Mouse (Mus musculus) intestine, embryonic 14.5 days (tissue): ENCODE data around the gene Aldh1l2. TPM values are rescaled to one million over a fixed set of nuclear protein-coding genes. Genes with fewer than 3 reads are reported as not detected.

ENCODE experiments used
- ATAC-seq: fragments of 200-750 bp; cut with Nextera tagmentation; replicated peaks from 2 replicates; pipeline ENCODE4 v1.8.0; 2017; ENCODE audit warnings: low read depth, moderate number of reproducible peaks, moderate TSS enrichment, moderate library complexity; ENCODE audit not compliant: low FRiP score, low TSS enrichment
- DNase-seq: peaks from one replicate; pipeline ENCODE4 v3.0.0-alpha.2; 2018; ENCODE audit warnings: low spot score
- H3K27ac ChIP-seq: fragments of 300-500 bp; sonication (generic); 2 replicates; pipeline ENCODE4 v1.5.1; 2014; ENCODE audit warnings: low read depth, mild to moderate bottlenecking, control low read depth
- H3K27me3 ChIP-seq: fragments of 300-500 bp; sonication (generic); replicated peaks from 2 replicates; pipeline ENCODE4 v1.6.1; 2014; ENCODE audit warnings: low read length, control low read depth; ENCODE audit not compliant: control insufficient read depth, insufficient read depth
- H3K36me3 ChIP-seq: fragments of 300-500 bp; sonication (generic); 2 replicates; pipeline ENCODE4 v1.6.1; 2014; ENCODE audit warnings: low read length, control low read depth; ENCODE audit not compliant: control insufficient read depth, insufficient read depth
- H3K4me1 ChIP-seq: fragments of 300-500 bp; sonication (generic); replicated peaks from 2 replicates; pipeline ENCODE4 v1.6.1; 2014; ENCODE audit warnings: low read length, control low read depth, mixed read lengths; ENCODE audit not compliant: control insufficient read depth, insufficient read depth
- H3K4me2 ChIP-seq: fragments of 300-500 bp; sonication (generic); 2 replicates; pipeline ENCODE4 v1.6.1; 2014; ENCODE audit warnings: low read length
- H3K4me3 ChIP-seq: fragments of 300-500 bp; sonication (generic); 2 replicates; pipeline ENCODE4 v1.5.1; 2014; ENCODE audit warnings: low read depth, low read length, control low read depth, mixed read lengths
- H3K9ac ChIP-seq: fragments of 300-500 bp; sonication (generic); 2 replicates; pipeline ENCODE4 v1.6.1; 2014; ENCODE audit warnings: mild to moderate bottlenecking, low read length
- H3K9me3 ChIP-seq: fragments of 300-500 bp; sonication (generic); 2 replicates; pipeline ENCODE4 v1.6.1; 2016; ENCODE audit warnings: low read length, control low read depth; ENCODE audit not compliant: control insufficient read depth
- WGBS: fragments of 180-500 bp; shearing (Covaris S2); extraction: QIAGEN DNeasy Blood & Tissue Kit; methylation state at CpG from one replicate; pipeline ENCODE4 v1.1.7; 2014; 5-methylcytosine and 5-hydroxymethylcytosine counted together
- polyA plus RNA-seq: library from polyadenylated mRNA; unstranded; fragments of >200 nt; fragmentation: Nextera tagmentation; extraction: Ambion mirVana; gene quantifications from 2 replicates; pipeline ENCODE4 v1.2.1, GENCODE M21; 2014

Gene Aldh1l2
- 1.8 and 2.2 TPM in 2 replicates for polyA plus RNA-seq

- Histone ChIP-seq H3K4me2 (peak within 1 kb of the TSS; percentile 96), H3K4me3 (peak within 1 kb of the TSS; percentile 45), H3K36me3 (no peaks in the 10 kb centered on the region), H3K9me3 (no peaks in the 10 kb centered on the region), H3K9ac (peak within 1 kb of the TSS; percentile 22), H3K27ac (no peak within 1 kb of the TSS), H3K4me1 (no peaks in the 10 kb centered on the region; the same call in 1 of the 2 replicates), H3K27me3 (peaks cover 4% of the 10 kb centered on the region; the same call in 1 of the 2 replicates)
- ATAC-seq, result peak; percentile 95
- DNase-seq, result peak; percentile 85
- whole genome bisulfite sequencing, result 0% methylated on average over 21 of the region's 21 CpGs
Observed at GRCm38 (mm10) chr10:83533910-83534283, at the start of gene Aldh1l2. TSS of gene Aldh1l2 (minus strand) at chr10:83534140.

- Histone ChIP-seq H3K9me3 (no peaks in the 10 kb centered on the region), H3K4me3 (no peak overlapping the region), H3K9ac (no peak overlapping the region), H3K4me1 (no peaks in the 10 kb centered on the region), H3K36me3 (peaks cover 95% of the 10 kb centered on the region), H3K4me2 (no peak overlapping the region), H3K27me3 (no peaks in the 10 kb centered on the region), H3K27ac (no peak overlapping the region)
- no peak for DNase-seq
- WGBS, result 93% methylated on average over 7 of the region's 7 CpGs
- no peak for ATAC-seq
Observed at GRCm38 (mm10) chr10:83565449-83566441, 31.8 kb upstream of the Aldh1l2 start.

- ATAC-seq (peak; percentile 55; the same call in 1 of the 2 replicates), DNase-seq (no peak)
- H3K27ac ChIP-seq, result no peak overlapping the region
- H3K27me3 ChIP-seq, result no peaks in the 10 kb centered on the region
- no peak overlapping the region for H3K9ac ChIP-seq
- peaks cover 94% of the 10 kb centered on the region for H3K36me3 ChIP-seq
- no peak overlapping the region for H3K4me3 ChIP-seq
- H3K9me3 ChIP-seq, result no peaks in the 10 kb centered on the region
- H3K4me2 ChIP-seq, result no peak overlapping the region
- H3K4me1 ChIP-seq, result no peaks in the 10 kb centered on the region
Observed at GRCm38 (mm10) chr10:83563005-83563404, 29.1 kb upstream of the Aldh1l2 start.

GRCm38 (mm10) chr10:83545341-83545740, 11.4 kb upstream of the Aldh1l2 start:
- ATAC-seq (no peak), DNase-seq (no peak)
- WGBS, result 78% methylated on average over 3 of the region's 3 CpGs
- peaks cover 24% of the 10 kb centered on the region for H3K36me3 ChIP-seq
- no peaks in the 10 kb centered on the region for H3K9me3 ChIP-seq
- no peak overlapping the region for H3K27ac ChIP-seq
- peaks cover 14% of the 10 kb centered on the region for H3K4me1 ChIP-seq
- H3K4me3 ChIP-seq, result peak overlapping the region; percentile 8; the same call in 1 of the 2 replicates
- H3K9ac ChIP-seq, result no peak overlapping the region
- peak overlapping the region; percentile 92 for H3K4me2 ChIP-seq
- H3K27me3 ChIP-seq, result no peaks in the 10 kb centered on the region

- ATAC-seq (peak; percentile 95), DNase-seq (peak; percentile 90)
Observed at GRCm38 (mm10) chr10:83544103-83544479, 10.2 kb upstream of the Aldh1l2 start.

GRCm38 (mm10) chr10:83543439-83544102, 9.6 kb upstream of the Aldh1l2 start, which contains the start of gene Washc4:
TSS of gene Washc4 (plus strand) at chr10:83543752.
- H3K36me3 ChIP-seq, result peaks cover 13% of the 10 kb centered on the region
- no peaks in the 10 kb centered on the region for H3K9me3 ChIP-seq
- H3K9ac ChIP-seq, result peak within 1 kb of the TSS; percentile 81
- DNase-seq, result peak; percentile 93
- peak within 1 kb of the TSS; percentile 72 for H3K4me3 ChIP-seq
- H3K4me1 ChIP-seq, result peaks cover 16% of the 10 kb centered on the region
- ATAC-seq, result peak; percentile 99
- H3K4me2 ChIP-seq, result peak within 1 kb of the TSS; percentile 92
- peak within 1 kb of the TSS; percentile 79 for H3K27ac ChIP-seq
- no peaks in the 10 kb centered on the region for H3K27me3 ChIP-seq
- WGBS, result 1% methylated on average over 49 of the region's 49 CpGs

More at GRCm38 (mm10) chr10:83544103-83544479, 10.2 kb upstream of the Aldh1l2 start:
- Histone ChIP-seq H3K36me3 (peaks cover 13% of the 10 kb centered on the region), H3K9ac (peak overlapping the region; percentile 81), H3K27ac (peak overlapping the region; percentile 79), H3K9me3 (no peaks in the 10 kb centered on the region), H3K4me2 (peak overlapping the region; percentile 92), H3K27me3 (no peaks in the 10 kb centered on the region), H3K4me1 (peaks cover 16% of the 10 kb centered on the region), H3K4me3 (peak overlapping the region; percentile 72)
- WGBS, result under 1% methylated on average over 41 of the region's 41 CpGs

GRCm38 (mm10) chr10:83542241-83542640, 8.3 kb upstream of the Aldh1l2 start:
- WGBS, result 84% methylated on average over 7 of the region's 7 CpGs
- no peaks in the 10 kb centered on the region for H3K9me3 ChIP-seq
- H3K4me2 ChIP-seq, result no peak overlapping the region
- no peak overlapping the region for H3K27ac ChIP-seq
- peaks cover 16% of the 10 kb centered on the region for H3K4me1 ChIP-seq
- H3K36me3 ChIP-seq, result peaks cover 3% of the 10 kb centered on the region; the same call in 1 of the 2 replicates
- no peak for ATAC-seq
- DNase-seq, result no peak
- no peak overlapping the region for H3K9ac ChIP-seq
- no peak overlapping the region for H3K4me3 ChIP-seq
- H3K27me3 ChIP-seq, result no peaks in the 10 kb centered on the region

- DNase-seq (no peak), ATAC-seq (no peak)
- peaks cover 8% of the 10 kb centered on the region for H3K4me1 ChIP-seq
- H3K27me3 ChIP-seq, result no peaks in the 10 kb centered on the region
- 26% methylated on average over 3 of the region's 3 CpGs for WGBS
- H3K36me3 ChIP-seq, result no peaks in the 10 kb centered on the region
- H3K4me2 ChIP-seq, result no peak overlapping the region
- H3K4me3 ChIP-seq, result no peak overlapping the region
- no peak overlapping the region for H3K9ac ChIP-seq
- no peaks in the 10 kb centered on the region for H3K9me3 ChIP-seq
- no peak overlapping the region for H3K27ac ChIP-seq
Observed at GRCm38 (mm10) chr10:83540092-83540491, 6.2 kb upstream of the Aldh1l2 start.
